Mouse (Mus musculus) adrenal gland, postnatal 10 days (tissue): ENCODE results near the gene Defb36. TPM values are rescaled to one million over a fixed set of nuclear protein-coding genes. Genes with fewer than 3 reads are reported as not detected.
A peak's percentile ranks its signal among the peaks of the same experiment; 100 is the strongest.

Experiments
- DNase-seq: peaks from one replicate; pipeline ENCODE4 v3.0.0; 2021; ENCODE audit warnings: mixed read lengths
- long read RNA-seq, 2 experiments: library from polyadenylated mRNA; stranded (forward); transcript quantifications; one replicate each; pipeline ENCODE4 v2.0.0; 2021
- total RNA-seq, 2 experiments: library from RNA; stranded (reverse); gene quantifications; 2 replicates each; pipeline ENCODE4 v1.2.3; 2021

Defb36 gene
- under 1 TPM in 1 of 2 experiments, not detected in 1; 0.73 TPM for total RNA-seq
- long read RNA-seq, experiment 1: 0 reads
- long read RNA-seq, experiment 2: 0 reads

DNA sequence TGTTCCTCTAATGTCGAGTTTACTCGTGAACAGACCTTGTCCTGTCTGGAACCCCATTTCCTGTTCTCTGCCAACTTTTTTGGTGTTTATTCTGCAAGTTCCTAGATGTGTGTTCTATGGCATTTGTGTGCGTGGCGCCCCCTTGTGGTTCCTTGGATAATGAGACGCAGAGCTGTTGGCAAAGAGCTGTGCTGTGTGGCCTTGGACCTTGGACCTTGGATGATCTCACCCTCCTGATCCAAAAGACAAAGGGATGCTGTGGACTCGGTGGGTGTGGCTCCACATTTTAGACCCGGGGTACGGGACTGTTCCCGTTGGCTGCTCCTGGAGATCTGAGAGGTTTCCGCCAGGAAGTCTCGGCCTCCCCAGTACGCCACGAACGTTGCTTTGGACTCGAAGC is at the start of gene Defb36:
TSS of gene Defb36 (plus strand) at position 271 of the 400 bp plus-strand sequence.
- DNase-seq: peak; percentile 81

GRCm38 (mm10) chr2:152556655-152557054 is 47.5 kb upstream of the Defb36 start:
- DNase-seq: no peak

DNA sequence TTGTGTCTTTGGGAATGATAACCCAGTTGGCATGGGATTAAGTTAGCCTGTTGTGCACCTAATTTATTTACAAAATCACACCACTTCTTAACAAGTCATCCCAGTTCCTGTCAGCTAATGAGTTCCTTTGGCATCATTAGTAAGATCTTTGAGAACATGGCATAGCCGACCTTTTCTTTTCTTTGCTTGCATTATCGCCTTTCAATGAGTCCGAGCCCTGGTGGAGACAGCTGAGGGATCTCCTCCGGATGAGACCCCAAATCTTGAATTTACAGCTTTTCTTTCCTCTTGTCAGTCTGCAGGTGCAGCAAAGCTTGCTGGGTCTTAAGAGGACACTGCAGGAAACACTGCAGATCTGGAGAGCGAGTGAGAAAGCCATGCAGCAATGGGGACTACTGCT is 35.1 kb upstream of the Defb36 start, which contains the start of gene Gm17416:
TSS of gene Gm17416 (plus strand) at position 301 of the 400 bp plus-strand sequence.
- no peak for DNase-seq

- no peak for DNase-seq
Measured at GRCm38 (mm10) chr2:152569881-152570280, 34.2 kb upstream of the Defb36 start.

DNA sequence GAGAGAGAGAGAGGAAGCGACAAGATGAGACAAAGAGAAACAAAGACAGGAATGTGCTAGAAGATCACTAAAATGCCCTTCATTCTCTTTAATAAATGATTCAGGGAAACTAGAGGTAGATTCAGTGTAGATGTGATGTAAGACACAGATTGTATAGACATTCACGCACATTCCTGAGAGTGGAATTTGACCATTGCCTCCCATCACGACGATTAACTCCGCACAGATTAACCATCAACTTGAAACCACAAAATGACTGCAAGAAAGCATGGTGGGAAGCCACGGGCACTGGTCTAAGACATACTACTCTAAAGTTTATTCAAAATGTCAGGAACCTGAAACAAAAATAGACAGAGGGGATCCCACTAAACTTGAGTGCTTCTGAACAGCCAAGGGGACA is 33.8 kb upstream of the Defb36 start:
- no peak for DNase-seq

DNA sequence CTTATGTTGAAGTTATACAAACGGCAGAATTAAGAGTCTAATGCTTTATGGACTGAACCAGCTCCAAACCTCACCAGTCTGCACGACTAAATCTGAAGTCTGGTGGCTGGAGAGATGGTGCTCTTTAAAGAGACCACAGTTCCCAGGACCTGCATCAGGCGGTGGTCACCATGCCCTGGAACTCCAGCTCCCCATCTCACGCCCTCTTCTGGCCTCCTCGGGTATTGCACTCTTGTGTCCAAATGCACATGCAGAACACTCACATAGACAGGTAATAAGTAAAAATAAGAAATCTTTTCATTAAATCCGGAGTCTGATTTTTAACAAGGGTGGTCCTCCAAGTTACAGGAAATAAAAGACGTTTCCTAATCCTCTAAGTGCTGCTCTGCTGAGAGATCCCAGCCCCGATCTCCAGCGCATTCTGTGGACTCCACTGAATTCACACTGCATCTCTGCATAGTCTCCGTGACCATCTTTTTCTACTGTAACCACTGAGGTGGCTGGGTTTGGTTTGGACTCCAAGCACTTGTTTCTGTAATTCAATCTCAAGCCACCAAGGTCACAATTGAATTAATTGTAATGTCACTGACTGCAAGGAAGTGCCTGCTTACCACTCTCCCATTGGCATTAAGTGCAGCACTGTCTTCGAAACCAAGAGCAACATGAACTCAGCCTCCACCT is 31.9 kb upstream of the Defb36 start, which contains the start of gene Defb21:
TSS of gene Defb21 (plus strand) at position 631 of the 681 bp plus-strand sequence.
- DNase-seq: peak; percentile 24

GRCm38 (mm10) chr2:152573484-152573883 is 30.6 kb upstream of the Defb36 start:
- DNase-seq: no peak

DNA sequence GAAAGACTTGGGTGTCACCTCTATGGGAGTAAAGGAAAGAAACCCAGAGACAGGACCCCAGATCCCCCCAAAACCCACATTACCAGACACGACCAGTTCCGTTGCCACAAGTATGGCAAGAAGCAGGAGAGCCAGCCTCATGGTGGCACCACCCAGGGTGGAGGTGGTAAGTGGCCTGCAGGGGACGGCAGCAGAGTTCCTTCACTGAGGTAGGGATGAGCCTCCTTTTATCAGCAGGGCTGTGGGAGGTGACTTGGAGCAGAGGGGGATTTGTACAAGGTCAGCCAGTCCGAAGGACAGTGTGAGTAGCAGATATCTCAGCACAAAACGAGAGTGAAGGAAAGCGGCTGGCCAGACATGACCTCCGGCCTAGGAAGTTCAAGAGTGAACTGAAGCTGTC is 24.0 kb upstream of the Defb36 start, which contains the start of gene Defb19:
TSS of gene Defb19 (minus strand) at position 206 of the 400 bp plus-strand sequence.
- peak; percentile 26 for DNase-seq

DNA sequence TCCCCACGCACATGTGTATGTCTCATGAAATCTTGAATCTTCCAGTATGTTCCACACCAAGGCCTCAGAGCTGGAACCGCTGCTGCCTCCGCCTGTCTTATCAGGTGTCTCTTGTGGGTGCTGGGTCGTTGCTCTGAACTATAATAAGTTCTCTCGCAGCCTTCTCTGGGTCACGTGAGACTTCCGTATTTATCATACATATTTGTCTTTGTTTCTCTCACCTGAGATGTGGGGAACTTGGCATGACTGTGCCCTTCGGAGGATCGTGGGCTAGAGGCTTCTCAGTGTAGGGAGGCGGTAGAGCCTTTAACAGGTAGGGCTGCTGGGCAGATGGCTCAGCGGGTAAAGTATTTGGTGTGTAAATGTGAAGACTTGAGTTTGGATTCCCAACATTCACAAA is 23.5 kb upstream of the Defb36 start:
- no peak for DNase-seq

DNA sequence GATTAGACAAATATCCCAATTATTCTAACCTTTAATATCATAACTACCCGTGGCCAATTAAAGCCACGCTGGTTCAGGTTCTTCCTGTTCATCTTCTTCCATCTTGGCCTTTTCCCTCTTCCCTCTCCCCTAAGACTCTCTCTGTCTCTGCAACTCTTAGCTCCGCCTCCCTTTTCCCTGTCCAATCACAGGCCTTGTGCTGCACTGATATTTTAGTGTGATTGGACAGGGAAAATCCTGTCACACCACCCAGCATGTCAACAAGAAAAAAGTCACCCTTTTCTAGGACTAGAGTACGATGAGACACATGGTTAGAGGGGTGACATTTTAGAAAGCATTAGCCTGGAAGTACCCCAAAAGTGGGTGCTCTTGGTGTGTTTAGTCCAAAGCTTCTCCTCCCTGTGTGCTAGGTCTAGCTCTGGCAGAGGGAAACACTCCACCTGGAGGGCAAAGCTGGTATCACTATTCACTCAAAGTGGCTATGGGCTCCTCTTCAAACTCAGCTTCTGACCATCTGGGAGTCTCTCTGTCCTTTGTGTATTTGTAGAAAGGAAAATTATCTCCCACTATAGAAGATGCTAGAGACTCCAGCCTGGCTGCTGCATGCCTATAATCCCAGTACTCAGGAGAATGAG is 17.1 kb upstream of the Defb36 start:
- DNase-seq: peak; percentile 51

DNA sequence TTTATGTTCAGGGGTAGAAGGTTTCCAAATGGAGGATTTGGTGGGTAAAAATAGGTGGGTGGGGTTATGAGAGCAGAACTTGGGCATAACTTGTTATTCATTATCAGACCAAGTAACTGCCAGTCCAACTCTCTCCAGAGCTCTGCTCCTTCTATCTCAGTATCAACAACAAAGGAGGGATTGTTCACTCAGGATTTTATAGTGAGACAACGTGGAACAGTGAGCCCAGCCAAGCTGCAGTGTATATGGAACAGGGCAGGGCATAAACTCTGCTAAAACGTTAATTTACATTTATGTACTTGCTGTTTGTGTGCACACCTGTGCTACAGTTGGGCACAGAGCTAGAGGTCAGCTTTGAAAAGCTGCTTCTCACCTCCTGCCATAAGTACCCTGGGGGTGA is 15.7 kb upstream of the Defb36 start:
- no peak for DNase-seq

- no peak for DNase-seq
Measured at GRCm38 (mm10) chr2:152589021-152589420, 15.1 kb upstream of the Defb36 start.

GRCm38 (mm10) chr2:152599299-152599698 is 4.8 kb upstream of the Defb36 start, which contains the start of gene Defb45:
TSS of gene Defb45 (minus strand) at chr2:152599399.
- no peak for DNase-seq

- no peak for DNase-seq
Measured at GRCm38 (mm10) chr2:152600076-152600475, 4.1 kb upstream of the Defb36 start.

DNA sequence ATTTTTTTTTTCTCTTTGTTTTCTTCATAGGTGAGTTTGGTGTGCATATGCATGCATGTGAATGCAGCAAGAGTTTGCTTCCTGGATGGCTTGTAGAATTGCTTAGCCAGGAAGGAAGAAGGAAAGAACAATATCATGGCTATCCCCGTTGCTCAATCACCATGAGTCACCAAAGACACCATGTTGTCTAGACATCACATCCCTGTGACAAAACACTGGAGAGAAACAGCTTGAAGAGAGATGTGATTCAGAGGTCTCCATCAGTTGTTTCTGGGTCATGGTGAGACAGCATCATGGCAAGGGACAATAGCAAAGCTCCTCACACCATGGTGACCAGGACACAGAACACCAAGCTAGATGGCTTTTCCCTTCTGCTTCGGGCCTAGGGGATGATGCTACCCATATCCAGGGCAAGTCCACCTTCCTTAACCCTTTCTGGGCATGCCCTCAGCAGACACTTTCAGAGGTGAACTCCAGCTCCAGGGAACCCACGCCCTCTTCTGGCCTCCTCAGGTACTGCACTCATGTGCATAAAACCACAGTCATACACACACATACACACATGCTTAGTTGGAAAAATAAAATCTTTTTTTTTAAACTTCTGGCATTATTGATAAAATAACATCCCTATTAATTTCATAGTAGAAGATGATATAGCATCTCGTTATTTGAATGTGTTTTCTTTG is 2.7 kb upstream of the Defb36 start:
- no peak for DNase-seq

- DNase-seq: no peak
Measured at GRCm38 (mm10) chr2:152607746-152608145, 3.6 kb downstream of the Defb36 start.

GRCm38 (mm10) chr2:152608719-152609118 is 4.6 kb downstream of the Defb36 start:
- DNase-seq: no peak

- DNase-seq: no peak
Measured at GRCm38 (mm10) chr2:152612193-152612592, 8.1 kb downstream of the Defb36 start.

GRCm38 (mm10) chr2:152615563-152615962 is 11.4 kb downstream of the Defb36 start:
- peak; percentile 69 for DNase-seq

GRCm38 (mm10) chr2:152616470-152616869 is 12.3 kb downstream of the Defb36 start:
- no peak for DNase-seq

- no peak for DNase-seq
Measured at GRCm38 (mm10) chr2:152617374-152617773, 13.2 kb downstream of the Defb36 start.

DNA sequence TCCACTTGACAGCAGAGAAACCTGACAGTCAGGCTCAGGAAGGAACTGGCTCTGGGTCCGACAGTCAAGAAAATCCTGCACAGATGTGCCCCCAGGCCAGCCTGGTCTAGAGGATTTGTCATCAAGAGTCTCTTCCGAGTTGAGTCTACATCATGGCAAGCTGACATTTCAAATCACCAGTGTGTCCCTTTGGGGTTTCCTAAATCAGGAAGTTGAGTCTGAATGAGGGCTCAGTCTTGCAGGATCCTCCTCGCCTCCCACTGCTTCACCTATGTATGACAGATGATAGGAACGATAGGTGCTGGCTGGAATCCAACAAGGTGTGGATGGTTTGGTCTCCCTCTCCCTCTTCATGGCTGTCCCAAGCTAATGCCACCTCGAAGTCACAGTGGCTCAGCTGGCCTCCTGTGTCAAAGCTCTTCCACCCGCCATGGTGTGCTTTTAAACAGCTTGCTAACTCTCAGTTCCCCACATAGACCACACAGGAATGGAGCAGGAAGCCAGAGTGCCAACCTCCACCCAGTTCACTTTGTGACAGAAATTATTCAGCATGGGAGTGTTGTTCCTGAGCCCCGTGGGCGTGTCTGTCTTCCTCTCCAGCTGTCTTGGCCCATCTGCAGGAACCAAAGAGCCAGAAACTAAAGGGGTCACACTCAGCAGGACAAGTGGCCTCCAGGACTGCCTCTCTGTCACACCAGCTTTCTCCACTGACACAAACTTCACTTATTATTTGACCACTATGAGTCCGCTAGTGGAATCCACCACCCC is 16.4 kb downstream of the Defb36 start:
- no peak for DNase-seq
